Mouse (Mus musculus) duodenum, adult 2 months (tissue): Measurements from ENCODE around the gene Piwil1. TPM values are rescaled to one million over a fixed set of nuclear protein-coding genes. Genes with fewer than 3 reads are reported as not detected.

Experiments used
- polyA plus RNA-seq: library from polyadenylated mRNA; depleted of rRNA; stranded (reverse); fragments of >200 nt; gene quantifications from 2 replicates; pipeline ENCODE4 v1.2.3, GENCODE M21; 2012; ENCODE audit warnings: low replicate concordance; rRNA removed

The Piwil1 gene
- not detected in 2 replicates for polyA plus RNA-seq

GRCm38 (mm10) chr5:128702224-128702623 is at the start of gene Piwil1:
Gene Piwil1 (plus strand): TSS chr5:128702524.

Other genes with a start within 250 kb of the Piwil1 start
- 0.37 and 0.44 TPM in 2 replicates for gene Fzd10, start 101.7 kb upstream of the Piwil1 start, polyA plus RNA-seq